25 mouse cellular contexts compared by ENCODE assay signal in the genomic region with DNA sequence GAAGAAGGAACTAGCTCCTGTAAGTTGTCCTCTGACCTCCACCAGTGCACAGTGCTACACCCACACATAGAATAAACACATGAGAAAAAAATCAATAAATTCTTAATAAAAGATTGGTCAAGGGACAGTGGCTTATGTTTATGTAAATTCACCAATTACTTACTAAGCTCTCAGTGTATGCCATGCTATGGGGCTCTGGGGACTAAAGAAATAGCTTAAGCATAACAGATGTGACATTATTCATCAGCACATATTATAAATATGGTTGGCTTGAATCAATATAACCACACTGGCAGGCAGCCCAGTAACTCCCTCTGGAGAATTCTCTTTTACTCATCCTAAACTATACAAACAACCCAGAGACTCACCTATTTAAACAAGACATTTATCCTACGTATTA.
DNase-seq lines count a peak whose midpoint lies in the region; ATAC-seq lines count a peak whose summit lies in the region.
"Had no signal": no experiment of that assay in that cellular context is flagged by ENCODE, and none has a peak within 500 bp of the region (broad histone marks: within the 10 kb centered on the region; RNA-seq: fewer than 3 reads in every experiment).

No protein-coding gene starts in this region.

- peak; percentile 15 for DNase-seq in forebrain, embryonic 14.5 days (ENCODE audit: low spot score)
- no peak for DNase-seq in midbrain, embryonic 11.5 days (ENCODE audit: low spot score, missing footprints)
- no peak for DNase-seq in midbrain, embryonic 10.5 days (ENCODE audit: low spot score)
- DNase-seq in 3T3-L1 (ENCODE audit: low read depth, low spot score) = peak; percentile 33
- no peak for DNase-seq in left cerebral cortex, postnatal 25 days (ENCODE audit: low spot score in 2 of 2)
- DNase-seq in thymus, postnatal 0 days (ENCODE audit: low spot score) = no peak
- DNase-seq: adrenal gland, postnatal 25 days; cerebellum, adult 11-12 months; cerebellum, postnatal 25 days; gastrocnemius, postnatal 10 days; heart, adult 11 months; kidney, adult 8-10 months; kidney, postnatal 10 days; lung, adult 18-20 months; lung, postnatal 14 days; thymus, adult 18-20 months; thymus, postnatal 4 days had no signal

- no peaks in the 10 kb centered on the region for H3K4me1 ChIP-seq in forebrain, embryonic 14.5 days (ENCODE audit: control insufficient read depth, insufficient read depth, low read length)
- H3K4me1 ChIP-seq in forebrain, embryonic 15.5 days = no peaks in the 10 kb centered on the region
- H3K4me1 ChIP-seq in midbrain, embryonic 11.5 days (ENCODE audit: control insufficient read depth, insufficient read depth, low read length) = no peaks in the 10 kb centered on the region
- H3K4me1 ChIP-seq in midbrain, embryonic 10.5 days = no peaks in the 10 kb centered on the region
- no peaks in the 10 kb centered on the region for H3K4me1 ChIP-seq in midbrain, embryonic 12.5 days
- H3K4me1 ChIP-seq: embryonic facial prominence, embryonic 13.5 days; forebrain, embryonic 13.5 days; intestine, embryonic 15.5 days had no signal

- intact Hi-C loops in left cerebral cortex, postnatal 25 days (cut with DNase I) = no loop called here

- H3K27ac ChIP-seq in forebrain, embryonic 14.5 days (ENCODE audit: low read depth, low read length) = no peak overlapping the region
- H3K27ac ChIP-seq in forebrain, embryonic 15.5 days (replicated peaks) = no peak overlapping the region
- H3K27ac ChIP-seq in midbrain, embryonic 11.5 days (ENCODE audit: low read depth, low read length) = no peak overlapping the region
- no peak overlapping the region for H3K27ac ChIP-seq in midbrain, embryonic 10.5 days (replicated peaks)
- H3K27ac ChIP-seq in midbrain, embryonic 12.5 days (replicated peaks) = no peak overlapping the region
- H3K27ac ChIP-seq: embryonic facial prominence, embryonic 13.5 days; forebrain, embryonic 13.5 days; intestine, embryonic 15.5 days had no signal

- no peak overlapping the region for H3K4me2 ChIP-seq in forebrain, embryonic 14.5 days (ENCODE audit: low read length)
- no peak overlapping the region for H3K4me2 ChIP-seq in forebrain, embryonic 15.5 days (replicated peaks)
- H3K4me2 ChIP-seq in midbrain, embryonic 11.5 days = no peak overlapping the region
- no peak overlapping the region for H3K4me2 ChIP-seq in midbrain, embryonic 12.5 days (replicated peaks)
- H3K4me2 ChIP-seq: embryonic facial prominence, embryonic 13.5 days; forebrain, embryonic 13.5 days; heart, embryonic 11.5 days; intestine, embryonic 15.5 days; liver, embryonic 11.5 days had no signal

- H3K36me3 ChIP-seq in forebrain, embryonic 14.5 days (ENCODE audit: control insufficient read depth, insufficient read depth, low read length) = no peaks in the 10 kb centered on the region
- no peaks in the 10 kb centered on the region for H3K36me3 ChIP-seq in forebrain, embryonic 15.5 days
- H3K36me3 ChIP-seq in midbrain, embryonic 11.5 days (ENCODE audit: control insufficient read depth, insufficient read depth, low read length) = no peaks in the 10 kb centered on the region
- no peaks in the 10 kb centered on the region for H3K36me3 ChIP-seq in midbrain, embryonic 10.5 days
- H3K36me3 ChIP-seq in midbrain, embryonic 12.5 days = no peaks in the 10 kb centered on the region
- H3K36me3 ChIP-seq: embryonic facial prominence, embryonic 13.5 days; intestine, embryonic 15.5 days had no signal

- WGBS in forebrain, embryonic 14.5 days = 84% methylated on average over 1 of the region's 1 CpGs
- 83% methylated on average over 1 of the region's 1 CpGs for WGBS in forebrain, embryonic 15.5 days
- WGBS in midbrain, embryonic 11.5 days = 78% methylated on average over 1 of the region's 1 CpGs
- 83% methylated on average over 1 of the region's 1 CpGs for WGBS in midbrain, embryonic 10.5 days
- WGBS in midbrain, embryonic 12.5 days = 58% methylated on average over 1 of the region's 1 CpGs

- H3K27me3 ChIP-seq in forebrain, embryonic 14.5 days (replicated peaks; ENCODE audit: control insufficient read depth, insufficient read depth, low read length) = no peaks in the 10 kb centered on the region
- no peaks in the 10 kb centered on the region for H3K27me3 ChIP-seq in forebrain, embryonic 15.5 days
- no peaks in the 10 kb centered on the region for H3K27me3 ChIP-seq in midbrain, embryonic 11.5 days (ENCODE audit: control insufficient read depth, insufficient read depth, low read length)
- no peaks in the 10 kb centered on the region for H3K27me3 ChIP-seq in midbrain, embryonic 10.5 days (ENCODE audit: low read depth, poor library complexity, severe bottlenecking)
- H3K27me3 ChIP-seq in midbrain, embryonic 12.5 days = no peaks in the 10 kb centered on the region
- H3K27me3 ChIP-seq: embryonic facial prominence, embryonic 13.5 days; forebrain, embryonic 13.5 days; intestine, embryonic 15.5 days had no signal

- H3K4me3 ChIP-seq in forebrain, embryonic 14.5 days (ENCODE audit: low read depth, low read length) = no peak overlapping the region
- no peak overlapping the region for H3K4me3 ChIP-seq in forebrain, embryonic 15.5 days
- H3K4me3 ChIP-seq in midbrain, embryonic 11.5 days (ENCODE audit: low read depth, low read length) = no peak overlapping the region
- no peak overlapping the region for H3K4me3 ChIP-seq in midbrain, embryonic 10.5 days
- no peak overlapping the region for H3K4me3 ChIP-seq in midbrain, embryonic 12.5 days
- H3K4me3 ChIP-seq: embryonic facial prominence, embryonic 13.5 days; forebrain, embryonic 13.5 days; intestine, embryonic 15.5 days had no signal

- no peak for ATAC-seq in forebrain, embryonic 14.5 days
- no peak for ATAC-seq in forebrain, embryonic 15.5 days (replicated peaks)
- peak; percentile 68 for ATAC-seq in midbrain, embryonic 11.5 days (ENCODE audit: low FRiP score)
- ATAC-seq in midbrain, embryonic 12.5 days (ENCODE audit: low FRiP score, low read depth) = peak; percentile 58; the same call in 1 of the 2 replicates
- ATAC-seq: CD4-positive, CD25-positive, alpha-beta regulatory T cell, adult 4 months; forebrain, embryonic 13.5 days; intestine, embryonic 15.5 days had no signal

- no peak overlapping the region for H3K9ac ChIP-seq in forebrain, embryonic 14.5 days (ENCODE audit: low read length)
- H3K9ac ChIP-seq in forebrain, embryonic 15.5 days (replicated peaks) = no peak overlapping the region
- H3K9ac ChIP-seq in midbrain, embryonic 11.5 days (ENCODE audit: low read length) = no peak overlapping the region
- H3K9ac ChIP-seq in midbrain, embryonic 12.5 days (replicated peaks) = no peak overlapping the region
- H3K9ac ChIP-seq: embryonic facial prominence, embryonic 13.5 days; forebrain, embryonic 13.5 days; intestine, embryonic 15.5 days had no signal

- H3K9me3 ChIP-seq in forebrain, embryonic 14.5 days (replicated peaks; ENCODE audit: control insufficient read depth, low read length) = no peaks in the 10 kb centered on the region
- H3K9me3 ChIP-seq in forebrain, embryonic 15.5 days = no peaks in the 10 kb centered on the region
- H3K9me3 ChIP-seq in midbrain, embryonic 11.5 days (ENCODE audit: control insufficient read depth, low read length) = no peaks in the 10 kb centered on the region
- no peaks in the 10 kb centered on the region for H3K9me3 ChIP-seq in midbrain, embryonic 10.5 days (replicated peaks)
- no peaks in the 10 kb centered on the region for H3K9me3 ChIP-seq in midbrain, embryonic 12.5 days
- H3K9me3 ChIP-seq: embryonic facial prominence, embryonic 13.5 days; forebrain, embryonic 13.5 days; intestine, embryonic 15.5 days had no signal

Comparison
In these comparisons a context has a peak if more than half of its experiments do, and no peak if none do; other contexts are left out.
1. ATAC-seq: peak in midbrain, embryonic 11.5 days (single experiment) and midbrain, embryonic 12.5 days (single experiment); none in forebrain, embryonic 14.5 days (single experiment) and forebrain, embryonic 15.5 days (single experiment).
2. DNase-seq: peak in forebrain, embryonic 14.5 days (single experiment) and 3T3-L1 (single experiment); none in midbrain, embryonic 11.5 days (single experiment), midbrain, embryonic 10.5 days (single experiment), left cerebral cortex, postnatal 25 days (0 of 2) and thymus, postnatal 0 days (single experiment).